Mouse (Mus musculus): ENCODE data around the gene Stk19. TPM values are rescaled to one million over a fixed set of nuclear protein-coding genes. Genes with fewer than 3 reads are reported as not detected.
A peak's percentile ranks its signal among the peaks of the same experiment; 100 is the strongest.

The Stk19 gene
- total and polyA plus RNA-seq, 2 experiments = 7.9 to 19.8 TPM

- H3K27ac ChIP-seq (replicated peaks; ENCODE audit: insufficient read depth, low read depth, low read length) = peak within 1 kb of the TSS; percentile 77
- peaks cover 10% of the 10 kb centered on the region for H3K36me3 ChIP-seq (ENCODE audit: control insufficient read depth, insufficient read depth, low read length)
- H3K4me1 ChIP-seq (ENCODE audit: control insufficient read depth, insufficient read depth, low read length) = peaks cover 27% of the 10 kb centered on the region; the same call in 1 of the 2 replicates
- H3K27me3 ChIP-seq (ENCODE audit: control insufficient read depth, insufficient read depth, low read length) = no peaks in the 10 kb centered on the region
- H3K79me2 ChIP-seq (ENCODE audit: control insufficient read depth, insufficient read depth, low read length) = no peaks in the 10 kb centered on the region; the same call in 1 of the 2 replicates
- under 1% methylated on average over 65 of the region's 65 CpGs for WGBS
- H3K9ac ChIP-seq (ENCODE audit: low read depth, low read length) = peak within 1 kb of the TSS; percentile 84
- TF ChIP-seq CTCF (IDR thresholded peaks at IDR 0.05; ENCODE audit: low read depth, low read length) = 0 out of 2 replicates have a peak, but pooled peaks have one; percentile 8
- 0 out of 2 replicates have a peak, but pooled peaks have one; percentile 33 for TF ChIP-seq POLR2A (IDR thresholded peaks at IDR 0.05; ENCODE audit: extremely low read depth, insufficient read depth, low read length)
- DNase-seq (ENCODE audit: extremely low read depth, low read depth, low spot score) = peak; percentile 82
- H3K4me3 ChIP-seq (ENCODE audit: insufficient read depth, low read depth, low read length) = peak within 1 kb of the TSS; percentile 83
Observed at GRCm38 (mm10) chr17:34849722-34850516, 13.2 kb upstream of the Stk19 start, which contains the start of the genes Skiv2l and Nelfe. Skiv2l (minus strand) TSS chr17:34850210. Nelfe (plus strand) TSS chr17:34850391.

GRCm38 (mm10) chr17:34847615-34848014 lies 10.9 kb upstream of the Stk19 start:
- Histone ChIP-seq H3K36me3 (ENCODE audit: control insufficient read depth, insufficient read depth, low read length) (peaks cover 18% of the 10 kb centered on the region), H3K27ac (replicated peaks; ENCODE audit: insufficient read depth, low read depth, low read length) (no peak overlapping the region), H3K9ac (ENCODE audit: low read depth, low read length) (no peak overlapping the region), H3K4me3 (ENCODE audit: insufficient read depth, low read depth, low read length) (no peak overlapping the region), H3K79me2 (ENCODE audit: control insufficient read depth, insufficient read depth, low read length) (no peaks in the 10 kb centered on the region; the same call in 1 of the 2 replicates), H3K27me3 (ENCODE audit: control insufficient read depth, insufficient read depth, low read length) (no peaks in the 10 kb centered on the region), H3K4me1 (ENCODE audit: control insufficient read depth, insufficient read depth, low read length) (peaks cover 15% of the 10 kb centered on the region; the same call in 1 of the 2 replicates)
- TF ChIP-seq CTCF (IDR thresholded peaks at IDR 0.05; ENCODE audit: low read depth, low read length) = no peak
- no peak for TF ChIP-seq POLR2A (IDR thresholded peaks at IDR 0.05; ENCODE audit: extremely low read depth, insufficient read depth, low read length)
- 98% methylated on average over 7 of the region's 7 CpGs for WGBS
- no peak for DNase-seq (ENCODE audit: extremely low read depth, low read depth, low spot score)

DNA sequence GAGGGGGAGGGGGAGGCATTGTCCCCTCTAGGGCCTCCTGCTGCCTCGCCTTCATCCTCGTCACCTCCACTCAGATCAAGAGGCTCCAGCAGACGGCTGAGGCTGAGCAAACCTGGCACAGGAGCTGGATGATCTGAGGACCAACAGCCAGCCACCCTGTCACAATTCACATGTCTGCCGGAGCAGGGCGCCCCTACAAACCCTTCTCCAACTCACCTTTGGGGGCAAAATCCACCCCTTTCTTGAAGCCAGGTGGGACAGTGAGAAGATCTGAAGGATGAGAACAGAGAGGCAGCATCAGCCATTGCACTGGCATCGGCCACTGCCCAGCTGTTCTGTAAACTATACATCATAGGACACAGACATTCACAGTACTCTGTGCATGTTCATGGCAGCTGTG lies 10.4 kb upstream of the Stk19 start:
- Histone ChIP-seq H3K79me2 (ENCODE audit: control insufficient read depth, insufficient read depth, low read length) (no peaks in the 10 kb centered on the region; the same call in 1 of the 2 replicates), H3K27ac (replicated peaks; ENCODE audit: insufficient read depth, low read depth, low read length) (no peak overlapping the region), H3K9ac (ENCODE audit: low read depth, low read length) (no peak overlapping the region), H3K4me1 (ENCODE audit: control insufficient read depth, insufficient read depth, low read length) (peaks cover 13% of the 10 kb centered on the region; the same call in 1 of the 2 replicates), H3K27me3 (ENCODE audit: control insufficient read depth, insufficient read depth, low read length) (no peaks in the 10 kb centered on the region), H3K4me3 (ENCODE audit: insufficient read depth, low read depth, low read length) (no peak overlapping the region), H3K36me3 (ENCODE audit: control insufficient read depth, insufficient read depth, low read length) (peaks cover 18% of the 10 kb centered on the region)
- 97% methylated on average over 6 of the region's 6 CpGs for WGBS
- DNase-seq (ENCODE audit: extremely low read depth, low read depth, low spot score) = no peak
- no peak for TF ChIP-seq CTCF (IDR thresholded peaks at IDR 0.05; ENCODE audit: low read depth, low read length)
- no peak for TF ChIP-seq POLR2A (IDR thresholded peaks at IDR 0.05; ENCODE audit: extremely low read depth, insufficient read depth, low read length)

DNA sequence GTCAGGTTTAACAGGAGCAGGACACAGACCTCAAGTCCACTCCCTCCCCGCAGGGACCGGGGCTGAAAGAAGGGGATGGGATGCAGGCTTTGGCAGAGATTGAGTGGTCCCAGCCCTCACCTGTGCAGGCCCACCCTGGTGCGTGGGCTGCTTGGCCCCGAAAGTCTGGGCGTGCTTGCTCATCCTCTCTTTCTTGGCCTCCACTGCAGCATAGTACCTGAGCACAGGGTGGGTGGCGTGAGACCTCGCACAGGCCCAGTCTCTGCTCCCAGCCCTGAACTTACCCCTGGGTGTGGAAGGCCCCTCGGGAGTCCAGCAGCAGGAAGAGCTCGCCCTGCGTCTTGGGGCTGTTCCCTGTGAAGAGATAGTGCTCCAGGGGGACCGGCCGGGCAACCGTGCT lies 8.1 kb upstream of the Stk19 start:
- Histone ChIP-seq H3K4me1 (ENCODE audit: control insufficient read depth, insufficient read depth, low read length) (peaks cover 4% of the 10 kb centered on the region; the same call in 1 of the 2 replicates), H3K9ac (ENCODE audit: low read depth, low read length) (no peak overlapping the region), H3K4me3 (ENCODE audit: insufficient read depth, low read depth, low read length) (no peak overlapping the region), H3K27me3 (ENCODE audit: control insufficient read depth, insufficient read depth, low read length) (no peaks in the 10 kb centered on the region), H3K36me3 (ENCODE audit: control insufficient read depth, insufficient read depth, low read length) (peaks cover 18% of the 10 kb centered on the region), H3K79me2 (ENCODE audit: control insufficient read depth, insufficient read depth, low read length) (no peaks in the 10 kb centered on the region; the same call in 1 of the 2 replicates), H3K27ac (replicated peaks; ENCODE audit: insufficient read depth, low read depth, low read length) (no peak overlapping the region)
- DNase-seq (ENCODE audit: extremely low read depth, low read depth, low spot score) = no peak
- 95% methylated on average over 13 of the region's 13 CpGs for WGBS
- TF ChIP-seq POLR2A (IDR thresholded peaks at IDR 0.05; ENCODE audit: extremely low read depth, insufficient read depth, low read length) (no peak), CTCF (IDR thresholded peaks at IDR 0.05; ENCODE audit: low read depth, low read length) (no peak)

DNA sequence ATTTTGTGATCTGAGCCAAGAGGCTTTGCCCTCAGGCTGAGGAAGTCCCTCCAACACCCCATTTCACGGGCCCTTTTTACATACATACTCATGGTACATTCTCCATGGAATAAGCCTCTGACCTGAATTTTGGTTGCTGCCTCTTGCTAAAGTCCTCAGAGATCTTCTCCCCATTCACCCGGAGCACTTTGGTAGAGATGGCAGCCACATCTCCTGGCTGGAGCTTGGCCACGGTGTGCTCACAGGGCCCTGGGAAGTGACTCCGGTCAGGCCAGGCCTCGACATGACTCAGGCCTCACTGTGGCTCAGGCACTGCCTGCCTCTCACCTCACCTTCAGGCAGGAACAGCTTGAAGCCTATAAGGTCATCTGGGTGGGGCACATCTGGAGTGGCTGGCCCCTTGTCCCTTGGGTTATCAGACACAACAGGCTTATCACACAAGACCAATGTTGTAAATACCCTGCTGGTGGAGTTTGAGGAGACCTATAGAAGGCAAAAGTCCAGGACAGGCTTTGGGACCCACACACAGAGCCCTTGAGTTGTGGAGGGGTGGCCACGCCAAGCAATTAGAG lies 4.1 kb upstream of the Stk19 start:
- DNase-seq (ENCODE audit: extremely low read depth, low read depth, low spot score) = no peak
- TF ChIP-seq CTCF (IDR thresholded peaks at IDR 0.05; ENCODE audit: low read depth, low read length) (no peak), POLR2A (IDR thresholded peaks at IDR 0.05; ENCODE audit: extremely low read depth, insufficient read depth, low read length) (no peak)
- Histone ChIP-seq H3K27me3 (ENCODE audit: control insufficient read depth, insufficient read depth, low read length) (no peaks in the 10 kb centered on the region), H3K4me3 (ENCODE audit: insufficient read depth, low read depth, low read length) (no peak overlapping the region), H3K4me1 (ENCODE audit: control insufficient read depth, insufficient read depth, low read length) (peaks cover 11% of the 10 kb centered on the region), H3K27ac (replicated peaks; ENCODE audit: insufficient read depth, low read depth, low read length) (no peak overlapping the region), H3K79me2 (ENCODE audit: control insufficient read depth, insufficient read depth, low read length) (peaks cover 5% of the 10 kb centered on the region), H3K9ac (ENCODE audit: low read depth, low read length) (no peak overlapping the region), H3K36me3 (ENCODE audit: control insufficient read depth, insufficient read depth, low read length) (peaks cover 10% of the 10 kb centered on the region)
- 85% methylated on average over 6 of the region's 6 CpGs for WGBS

Data from liver, adult 2 months (tissue).